Mouse (Mus musculus) midbrain, embryonic 16.5 days (tissue): ENCODE measurements around the gene Pdlim7. TPM values are rescaled to one million over a fixed set of nuclear protein-coding genes. Genes with fewer than 3 reads are reported as not detected.

Experiments used
- ATAC-seq: fragments of 200-750 bp; cut with Nextera tagmentation; 2 replicates; pipeline ENCODE4 v1.8.0; 2017; ENCODE audit warnings: moderate TSS enrichment
- H3K27ac ChIP-seq: fragments of 300-500 bp; sonication (generic); 2 replicates; pipeline ENCODE4 v1.5.1; 2014; ENCODE audit warnings: mild to moderate bottlenecking, low read length, mixed read lengths
- H3K27me3 ChIP-seq: fragments of 300-500 bp; sonication (generic); 2 replicates; pipeline ENCODE4 v1.6.1; 2014; ENCODE audit warnings: low read depth, low read length, mixed read lengths; ENCODE audit not compliant: control insufficient read depth, insufficient read depth
- H3K36me3 ChIP-seq: fragments of 300-500 bp; sonication (generic); 2 replicates; pipeline ENCODE4 v1.6.1; 2014; ENCODE audit warnings: mild to moderate bottlenecking, low read length, moderate library complexity, mixed read lengths; ENCODE audit not compliant: control insufficient read depth, insufficient read depth
- H3K4me1 ChIP-seq: fragments of 300-500 bp; sonication (generic); 2 replicates; pipeline ENCODE4 v1.6.1; 2014; ENCODE audit warnings: mild to moderate bottlenecking, low read length, mixed read lengths; ENCODE audit not compliant: control insufficient read depth, insufficient read depth
- H3K4me2 ChIP-seq: fragments of 300-500 bp; sonication (generic); 2 replicates; pipeline ENCODE4 v1.6.1; 2014; ENCODE audit warnings: mild to moderate bottlenecking, low read length, mixed read lengths
- H3K4me3 ChIP-seq: fragments of 300-500 bp; sonication (generic); 2 replicates; pipeline ENCODE4 v1.5.1; 2014; ENCODE audit warnings: low read depth, mild to moderate bottlenecking, low read length, moderate library complexity, mixed read lengths
- H3K9ac ChIP-seq: fragments of 300-500 bp; sonication (generic); 2 replicates; pipeline ENCODE4 v1.6.1; 2014; ENCODE audit warnings: low read depth, low read length, mixed read lengths
- H3K9me3 ChIP-seq: fragments of 300-500 bp; sonication (generic); replicated peaks from 2 replicates; pipeline ENCODE4 v1.6.1; 2014; ENCODE audit warnings: mild to moderate bottlenecking, low read length, mixed read lengths; ENCODE audit not compliant: control insufficient read depth, poor library complexity, severe bottlenecking
- WGBS: fragments of 180-500 bp; shearing (Covaris S2); extraction: QIAGEN DNeasy Blood & Tissue Kit; methylation state at CpG from one replicate; pipeline ENCODE4 v1.1.7; 2014; 5-methylcytosine and 5-hydroxymethylcytosine counted together
- polyA plus RNA-seq: library from polyadenylated mRNA; unstranded; fragments of >200 nt; fragmentation: Nextera tagmentation; extraction: Ambion mirVana; gene quantifications from 2 replicates; pipeline ENCODE4 v1.2.1, GENCODE M21; 2015

Pdlim7 gene
- polyA plus RNA-seq, 1 experiment from 2014 or later, result 158 TPM

GRCm38 (mm10) chr13:55475750-55476149 lies 37.7 kb downstream of the Pdlim7 start:
- no peaks in the 10 kb centered on the region for H3K27me3 ChIP-seq
- ATAC-seq, result no peak
- H3K9ac ChIP-seq, result no peak overlapping the region
- H3K9me3 ChIP-seq, result no peaks in the 10 kb centered on the region
- 85% methylated on average over 5 of the region's 5 CpGs for WGBS
- H3K4me3 ChIP-seq, result no peak overlapping the region
- H3K27ac ChIP-seq, result no peak overlapping the region; the same call in 1 of the 2 replicates
- no peak overlapping the region for H3K4me2 ChIP-seq
- H3K4me1 ChIP-seq, result peaks cover 43% of the 10 kb centered on the region
- H3K36me3 ChIP-seq, result peaks cover 41% of the 10 kb centered on the region

GRCm38 (mm10) chr13:55474621-55475069 lies 38.8 kb downstream of the Pdlim7 start:
- Histone ChIP-seq H3K4me3 (no peak overlapping the region), H3K9me3 (no peaks in the 10 kb centered on the region), H3K4me1 (peaks cover 53% of the 10 kb centered on the region), H3K9ac (peak overlapping the region; percentile 15; the same call in 1 of the 2 replicates), H3K4me2 (0 out of 2 replicates have a peak overlapping the region, but pooled peaks have one; percentile 1), H3K36me3 (peaks cover 31% of the 10 kb centered on the region), H3K27ac (peak overlapping the region; percentile 74), H3K27me3 (no peaks in the 10 kb centered on the region)
- no peak for ATAC-seq
- whole genome bisulfite sequencing, result 4% methylated on average over 5 of the region's 5 CpGs

GRCm38 (mm10) chr13:55473961-55474360 lies 39.5 kb downstream of the Pdlim7 start:
- Histone ChIP-seq H3K4me3 (no peak overlapping the region), H3K4me2 (no peak overlapping the region), H3K27me3 (no peaks in the 10 kb centered on the region), H3K36me3 (peaks cover 28% of the 10 kb centered on the region), H3K9ac (no peak overlapping the region), H3K4me1 (peaks cover 59% of the 10 kb centered on the region), H3K9me3 (no peaks in the 10 kb centered on the region), H3K27ac (peak overlapping the region; percentile 74)
- 47% methylated on average over 11 of the region's 11 CpGs for WGBS
- no peak for ATAC-seq

GRCm38 (mm10) chr13:55473076-55473831 lies 40.2 kb downstream of the Pdlim7 start:
- H3K27ac ChIP-seq, result peak overlapping the region; percentile 86
- peak overlapping the region; percentile 49 for H3K4me3 ChIP-seq
- WGBS, result 15% methylated on average over 18 of the region's 18 CpGs
- no peaks in the 10 kb centered on the region for H3K9me3 ChIP-seq
- ATAC-seq, result no peak
- H3K27me3 ChIP-seq, result no peaks in the 10 kb centered on the region
- peaks cover 28% of the 10 kb centered on the region for H3K36me3 ChIP-seq
- peaks cover 63% of the 10 kb centered on the region for H3K4me1 ChIP-seq
- peak overlapping the region; percentile 99 for H3K4me2 ChIP-seq
- peak overlapping the region; percentile 79 for H3K9ac ChIP-seq

GRCm38 (mm10) chr13:55472132-55473022 lies 41.1 kb downstream of the Pdlim7 start:
- Histone ChIP-seq H3K9ac (peak overlapping the region; percentile 79), H3K27me3 (no peaks in the 10 kb centered on the region), H3K36me3 (peaks cover 24% of the 10 kb centered on the region), H3K4me2 (peak overlapping the region; percentile 99), H3K4me3 (peak overlapping the region; percentile 49), H3K27ac (peak overlapping the region; percentile 86), H3K4me1 (peaks cover 66% of the 10 kb centered on the region), H3K9me3 (no peaks in the 10 kb centered on the region)
- ATAC-seq, result peak; percentile 50
- under 1% methylated on average over 77 of the region's 103 CpGs for WGBS

GRCm38 (mm10) chr13:55471819-55472131 lies 41.7 kb downstream of the Pdlim7 start:
- Histone ChIP-seq H3K4me3 (peak overlapping the region; percentile 49), H3K36me3 (peaks cover 18% of the 10 kb centered on the region), H3K9me3 (no peaks in the 10 kb centered on the region), H3K27ac (peak overlapping the region; percentile 86), H3K27me3 (no peaks in the 10 kb centered on the region), H3K4me2 (peak overlapping the region; percentile 99), H3K9ac (peak overlapping the region; percentile 79), H3K4me1 (peaks cover 72% of the 10 kb centered on the region)
- no peak; the same call in 1 of the 2 replicates for ATAC-seq
- 0% methylated on average over 31 of the region's 31 CpGs for WGBS

- Histone ChIP-seq H3K4me2 (peak overlapping the region; percentile 99), H3K27ac (peak overlapping the region; percentile 86), H3K36me3 (peaks cover 13% of the 10 kb centered on the region), H3K27me3 (no peaks in the 10 kb centered on the region), H3K4me1 (peaks cover 77% of the 10 kb centered on the region), H3K4me3 (peak overlapping the region; percentile 49), H3K9me3 (no peaks in the 10 kb centered on the region), H3K9ac (peak overlapping the region; percentile 79)
- ATAC-seq, result peak; percentile 57
- WGBS, result under 1% methylated on average over 54 of the region's 54 CpGs
Observed at GRCm38 (mm10) chr13:55471156-55471818, 42.2 kb downstream of the Pdlim7 start.

- peak; percentile 9; the same call in 1 of the 2 replicates for ATAC-seq
- Histone ChIP-seq H3K27me3 (no peaks in the 10 kb centered on the region), H3K4me2 (peak overlapping the region; percentile 99), H3K27ac (peak overlapping the region; percentile 86), H3K9me3 (no peaks in the 10 kb centered on the region), H3K36me3 (peaks cover 6% of the 10 kb centered on the region), H3K9ac (peak overlapping the region; percentile 79), H3K4me1 (peaks cover 86% of the 10 kb centered on the region), H3K4me3 (no peak overlapping the region)
- WGBS, result 30% methylated on average over 9 of the region's 9 CpGs
Observed at GRCm38 (mm10) chr13:55470372-55470771, 43.1 kb downstream of the Pdlim7 start.
